Mouse (Mus musculus) thymus, adult 2 months (tissue): ENCODE results near the gene Acad10. TPM values are rescaled to one million over a fixed set of nuclear protein-coding genes. Genes with fewer than 3 reads are reported as not detected.
"Not testable (repeated sequence)": the region's sequence is repeated elsewhere in the genome, so short reads cannot be mapped to it uniquely, and the experiment has no call there.

Source experiments
- DNase-seq: peaks from one replicate; pipeline ENCODE4 v3.0.0; 2021
- H3K27ac ChIP-seq: fragments of 200-500 bp; 2 replicates; pipeline ENCODE4 v1.5.1; 2012; ENCODE audit warnings: low read length, control low read depth; ENCODE audit not compliant: control insufficient read depth, insufficient read depth
- H3K27me3 ChIP-seq: fragments of 200-500 bp; 2 replicates; pipeline ENCODE4 v1.6.1; 2012; ENCODE audit warnings: mild to moderate bottlenecking, low read length, moderate library complexity, mixed read lengths; ENCODE audit not compliant: control insufficient read depth, insufficient read depth
- H3K36me3 ChIP-seq: fragments of 200-500 bp; 2 replicates; pipeline ENCODE4 v1.6.1; 2012; ENCODE audit warnings: mild to moderate bottlenecking, low read length, moderate library complexity; ENCODE audit not compliant: control insufficient read depth, insufficient read depth
- H3K4me1 ChIP-seq: fragments of 200-500 bp; replicated peaks from 2 replicates; pipeline ENCODE4 v1.6.1; 2012; ENCODE audit warnings: low read length; ENCODE audit not compliant: control insufficient read depth, insufficient read depth
- H3K4me3 ChIP-seq: fragments of 200-500 bp; 2 replicates; pipeline ENCODE4 v1.5.1; 2012; ENCODE audit warnings: mild to moderate bottlenecking, low read length, control low read depth, moderate library complexity; ENCODE audit not compliant: control insufficient read depth, insufficient read depth
- CTCF ChIP-seq: fragments of 200-500 bp; IDR thresholded peaks from 2 replicates; pipeline ENCODE4 v1.5.1; 2012; ENCODE audit warnings: mild to moderate bottlenecking, control low read depth, low read length, moderate library complexity, borderline replicate concordance; ENCODE audit not compliant: control insufficient read depth, poor library complexity, insufficient read depth; ENCODE audit errors: extremely low read depth
- POLR2A ChIP-seq: fragments of 200-500 bp; IDR thresholded peaks from 2 replicates; pipeline ENCODE4 v1.6.1; 2012; ENCODE audit warnings: mild to moderate bottlenecking, low read length, control low read depth, moderate library complexity; ENCODE audit not compliant: control insufficient read depth, poor library complexity, insufficient read depth; ENCODE audit errors: extremely low read depth
- whole genome bisulfite sequencing: fragments of 180-500 bp; shearing (Covaris S2); methylation state at CpG from one replicate; pipeline ENCODE4 v1.1.7; 2018; 5-methylcytosine and 5-hydroxymethylcytosine counted together
- polyA plus RNA-seq: library from polyadenylated mRNA; depleted of rRNA; stranded (reverse); fragments of >200 nt; gene quantifications from 2 replicates; pipeline ENCODE4 v1.2.3, GENCODE M21; 2012

Acad10 gene
- polyA plus RNA-seq, 1 experiment, result 7.2 TPM

- 0% methylated on average over 25 of the region's 26 CpGs for WGBS
- Histone ChIP-seq H3K27me3 (no peaks in the 10 kb centered on the region), H3K4me3 (peak overlapping the region; percentile 95), H3K4me1 (peaks cover 15% of the 10 kb centered on the region), H3K36me3 (peaks cover 21% of the 10 kb centered on the region), H3K27ac (no peak overlapping the region)
- TF ChIP-seq POLR2A (no peak), CTCF (no peak)
- DNase-seq, result peak; percentile 31
Measured at GRCm38 (mm10) chr5:121660897-121661254, 562 bp upstream of the Acad10 start.

DNA sequence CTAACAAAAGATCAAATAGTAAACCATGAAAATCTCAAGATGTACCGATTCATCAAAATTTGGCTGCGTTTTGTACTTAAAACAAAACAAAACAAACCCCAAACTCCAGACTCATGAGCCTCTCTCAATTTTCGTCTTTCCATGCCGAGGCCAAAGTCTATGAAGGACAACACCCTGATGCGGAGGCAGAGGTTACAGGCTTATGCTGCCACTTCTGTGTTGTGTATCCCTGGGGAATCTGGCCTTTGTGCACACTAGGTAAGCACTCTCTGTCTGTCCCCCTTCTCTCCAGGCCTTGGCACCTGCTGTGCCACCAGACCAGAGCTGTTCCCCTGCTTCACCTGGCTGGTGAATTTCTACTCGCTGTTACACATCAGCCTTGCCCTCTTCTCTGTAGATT is 2.7 kb downstream of the Acad10 start:
- H3K27me3 ChIP-seq, H3K4me3 ChIP-seq, H3K27ac ChIP-seq, DNase-seq, H3K36me3 ChIP-seq: not testable (repeated sequence)
- peaks cover 15% of the 10 kb centered on the region for H3K4me1 ChIP-seq
- WGBS, result 94% methylated on average over 6 of the region's 6 CpGs

GRCm38 (mm10) chr5:121656866-121657265 is 3.4 kb downstream of the Acad10 start:
- not testable (repeated sequence) for H3K27ac ChIP-seq, DNase-seq, H3K4me3 ChIP-seq, H3K36me3 ChIP-seq, H3K27me3 ChIP-seq
- WGBS, result 64% methylated on average over 6 of the region's 6 CpGs
- peaks cover 11% of the 10 kb centered on the region for H3K4me1 ChIP-seq

DNA sequence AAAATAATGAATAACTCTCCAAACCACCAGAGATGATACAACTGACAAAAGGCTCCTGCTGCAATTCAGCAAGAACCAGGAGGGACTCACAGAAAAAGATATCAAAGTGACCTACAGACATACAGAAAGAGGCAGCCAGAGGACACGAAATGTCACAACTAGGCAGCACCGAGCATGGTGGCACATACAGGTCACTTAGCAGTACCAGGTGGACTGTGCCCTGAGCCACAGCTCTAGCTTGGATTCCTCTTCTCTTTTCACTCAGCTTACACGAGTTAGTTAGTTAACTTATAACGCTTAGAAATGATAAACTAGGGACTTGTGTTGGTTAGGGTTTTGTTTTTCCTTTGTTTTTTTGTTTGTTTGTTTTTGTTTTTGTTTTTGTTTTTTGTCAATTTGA is 5.8 kb downstream of the Acad10 start:
- TF ChIP-seq CTCF, result no peak
- TF ChIP-seq POLR2A, result no peak
- 98% methylated on average over 4 of the region's 4 CpGs for WGBS
- Histone ChIP-seq H3K36me3 (no peaks in the 10 kb centered on the region), H3K27me3 (no peaks in the 10 kb centered on the region), H3K4me3 (no peak overlapping the region), H3K27ac (no peak overlapping the region), H3K4me1 (peaks cover under 1% of the 10 kb centered on the region; the same call in 1 of the 2 replicates)
- DNase-seq, result no peak

DNA sequence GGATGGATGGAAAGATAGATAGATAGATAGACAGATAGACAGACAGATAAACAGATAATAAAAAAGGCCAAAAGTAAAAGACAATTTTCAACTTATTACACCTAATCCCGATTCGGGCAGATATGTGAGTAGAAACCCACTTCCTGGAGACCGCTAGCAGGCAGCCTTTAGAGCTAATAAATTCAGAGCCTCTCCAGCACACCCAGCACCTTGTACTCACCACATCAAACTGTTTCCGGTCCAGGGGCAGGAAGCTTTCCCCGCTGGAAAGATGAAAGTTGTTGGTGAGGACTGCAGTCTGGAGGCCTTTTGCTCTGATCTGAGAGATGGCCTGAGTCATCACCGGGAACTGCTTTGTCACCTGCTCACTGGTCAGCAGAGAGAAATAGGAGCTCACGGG is 11.2 kb downstream of the Acad10 start:
- Histone ChIP-seq H3K4me3 (no peak overlapping the region), H3K4me1 (peaks cover 5% of the 10 kb centered on the region), H3K27ac (no peak overlapping the region), H3K36me3 (no peaks in the 10 kb centered on the region), H3K27me3 (no peaks in the 10 kb centered on the region)
- DNase-seq, result no peak
- 37% methylated on average over 7 of the region's 7 CpGs for WGBS
- TF ChIP-seq POLR2A (no peak), CTCF (no peak)

- Histone ChIP-seq H3K27me3 (no peaks in the 10 kb centered on the region), H3K4me3 (no peak overlapping the region), H3K4me1 (no peaks in the 10 kb centered on the region), H3K36me3 (no peaks in the 10 kb centered on the region), H3K27ac (no peak overlapping the region)
- DNase-seq, result no peak
- WGBS, result 96% methylated on average over 9 of the region's 9 CpGs
- TF ChIP-seq POLR2A, result no peak
- no peak for TF ChIP-seq CTCF
Measured at GRCm38 (mm10) chr5:121639601-121640000, 20.7 kb downstream of the Acad10 start.

- WGBS, result 93% methylated on average over 6 of the region's 6 CpGs
Measured at GRCm38 (mm10) chr5:121637296-121637695, 23.0 kb downstream of the Acad10 start.

GRCm38 (mm10) chr5:121634668-121635067 is 25.6 kb downstream of the Acad10 start:
- no peak overlapping the region for H3K27ac ChIP-seq
- no peaks in the 10 kb centered on the region for H3K36me3 ChIP-seq
- DNase-seq, result no peak
- no peaks in the 10 kb centered on the region for H3K4me1 ChIP-seq
- no peak overlapping the region for H3K4me3 ChIP-seq
- 95% methylated on average over 5 of the region's 5 CpGs for WGBS
- H3K27me3 ChIP-seq, result no peaks in the 10 kb centered on the region
- TF ChIP-seq CTCF, result no peak
- no peak for TF ChIP-seq POLR2A

More at GRCm38 (mm10) chr5:121637296-121637695, 23.0 kb downstream of the Acad10 start:
- TF ChIP-seq CTCF (no peak), POLR2A (no peak)
- DNase-seq, result no peak
- H3K4me3 ChIP-seq, result no peak overlapping the region
- no peak overlapping the region for H3K27ac ChIP-seq
- H3K27me3 ChIP-seq, result no peaks in the 10 kb centered on the region
- H3K4me1 ChIP-seq, result no peaks in the 10 kb centered on the region
- no peaks in the 10 kb centered on the region for H3K36me3 ChIP-seq
